Comparison of ENCODE assay signal across 7 mouse cellular contexts in the genomic region with DNA sequence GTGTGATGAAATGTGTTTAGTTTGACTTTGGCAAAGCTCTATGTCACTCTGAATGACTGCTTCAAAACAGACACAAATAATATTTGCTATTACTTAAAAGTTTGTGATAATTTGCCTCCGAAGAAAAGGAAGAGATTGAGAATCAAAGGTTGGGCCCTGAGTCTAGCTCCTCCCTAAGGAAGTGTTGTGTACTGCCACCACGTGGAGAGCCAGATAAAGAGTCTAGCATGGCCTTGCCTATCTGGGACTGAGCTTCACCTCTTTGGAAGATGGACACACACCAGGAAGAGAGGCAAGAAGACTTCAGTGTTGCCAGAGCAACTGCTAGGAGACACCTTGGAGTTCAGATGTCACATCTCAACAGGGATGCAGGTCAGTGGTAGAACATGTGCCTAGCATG.
DNase-seq lines count a peak whose midpoint lies in the region; ATAC-seq and TF ChIP-seq lines count a peak whose summit lies in the region.

No protein-coding gene starts in this region.

- H3K79me2 ChIP-seq in heart, adult 2 months (replicated peaks; ENCODE audit: control insufficient read depth, insufficient read depth, low read length), result no peaks in the 10 kb centered on the region

- TF ChIP-seq POLR2A in heart, adult 2 months (IDR thresholded peaks at IDR 0.05; ENCODE audit: insufficient read depth, low read depth, low read length), result no peak

- no peak overlapping the region for H3K27ac ChIP-seq in midbrain, embryonic 14.5 days (replicated peaks; ENCODE audit: low read depth, low read length)
- H3K27ac ChIP-seq in midbrain, embryonic 13.5 days, result no peak overlapping the region
- no peak overlapping the region for H3K27ac ChIP-seq in heart, adult 2 months

- H3K27me3 ChIP-seq in midbrain, embryonic 14.5 days (ENCODE audit: control insufficient read depth, insufficient read depth, low read length), result no peaks in the 10 kb centered on the region
- 0 out of 2 replicates have a peak, but pooled peaks cover 14% of the 10 kb centered on the region for H3K27me3 ChIP-seq in midbrain, embryonic 13.5 days
- H3K27me3 ChIP-seq in heart, adult 2 months (ENCODE audit: control insufficient read depth, insufficient read depth, low read length), result no peaks in the 10 kb centered on the region

- 40% methylated on average over 2 of the region's 2 CpGs for WGBS in midbrain, embryonic 14.5 days
- 39% methylated on average over 2 of the region's 2 CpGs for WGBS in midbrain, embryonic 13.5 days
- WGBS in heart, adult 2 months, result 5% methylated on average over 2 of the region's 2 CpGs

- 0 out of 2 replicates have a peak, but pooled peaks have one; percentile 70 for TF ChIP-seq EP300 in heart, adult 2 months (IDR thresholded peaks at IDR 0.05; ENCODE audit: insufficient read depth, low read depth, low read length)

- H3K9me3 ChIP-seq in midbrain, embryonic 14.5 days (ENCODE audit: control insufficient read depth, low read length), result no peaks in the 10 kb centered on the region
- no peaks in the 10 kb centered on the region for H3K9me3 ChIP-seq in midbrain, embryonic 13.5 days

- H3K4me1 ChIP-seq in midbrain, embryonic 14.5 days (ENCODE audit: control insufficient read depth, insufficient read depth, low read length), result no peaks in the 10 kb centered on the region
- no peaks in the 10 kb centered on the region for H3K4me1 ChIP-seq in midbrain, embryonic 13.5 days (replicated peaks)
- peaks cover 2% of the 10 kb centered on the region; the same call in 1 of the 2 replicates for H3K4me1 ChIP-seq in heart, adult 2 months (ENCODE audit: control insufficient read depth, insufficient read depth, low read length)

- no peak overlapping the region for H3K4me3 ChIP-seq in midbrain, embryonic 14.5 days (replicated peaks; ENCODE audit: low read depth, low read length)
- H3K4me3 ChIP-seq in midbrain, embryonic 13.5 days (replicated peaks), result no peak overlapping the region
- no peak overlapping the region for H3K4me3 ChIP-seq in heart, adult 2 months

- no peak for ATAC-seq in midbrain, embryonic 14.5 days (ENCODE audit: low FRiP score, low TSS enrichment)
- ATAC-seq in midbrain, embryonic 13.5 days, result no peak

- intact Hi-C loops in heart, adult 2 months (cut with DNase I), result loop anchor here (1.0 to 5.0 kb wide), 4 partner anchors 86 to 496 kb away; no protein-coding TSS in a partner anchor

- DNase-seq in midbrain, embryonic 14.5 days, result peak; percentile 35
- DNase-seq in NIH3T3 (ENCODE audit: low read depth), result peak; percentile 34
- DNase-seq in cerebellum, adult 11 months, result peak; percentile 59
- peak; percentile 62 for DNase-seq in heart, adult 2 months
- peak; percentile 56 to 69 for DNase-seq in lung, adult 18-20 months
- peak; percentile 76 for DNase-seq in thymus, postnatal 14 days

- peak; percentile 90 for TF ChIP-seq CTCF in heart, adult 2 months (IDR thresholded peaks at IDR 0.05)

- no peak overlapping the region for H3K4me2 ChIP-seq in midbrain, embryonic 14.5 days (ENCODE audit: low read length)
- no peak overlapping the region for H3K4me2 ChIP-seq in midbrain, embryonic 13.5 days (replicated peaks)

- H3K36me3 ChIP-seq in midbrain, embryonic 14.5 days (ENCODE audit: control insufficient read depth, insufficient read depth, low read length), result no peaks in the 10 kb centered on the region
- no peaks in the 10 kb centered on the region for H3K36me3 ChIP-seq in midbrain, embryonic 13.5 days
- no peaks in the 10 kb centered on the region for H3K36me3 ChIP-seq in heart, adult 2 months (ENCODE audit: control insufficient read depth, insufficient read depth, low read length)

- H3K9ac ChIP-seq in midbrain, embryonic 14.5 days (replicated peaks; ENCODE audit: low read length), result no peak overlapping the region
- no peak overlapping the region for H3K9ac ChIP-seq in midbrain, embryonic 13.5 days (replicated peaks)
- no peak overlapping the region for H3K9ac ChIP-seq in heart, adult 2 months (ENCODE audit: low read depth, low read length)
